Mouse (Mus musculus): Measurements from ENCODE around the gene Dnase2a.

DNA sequence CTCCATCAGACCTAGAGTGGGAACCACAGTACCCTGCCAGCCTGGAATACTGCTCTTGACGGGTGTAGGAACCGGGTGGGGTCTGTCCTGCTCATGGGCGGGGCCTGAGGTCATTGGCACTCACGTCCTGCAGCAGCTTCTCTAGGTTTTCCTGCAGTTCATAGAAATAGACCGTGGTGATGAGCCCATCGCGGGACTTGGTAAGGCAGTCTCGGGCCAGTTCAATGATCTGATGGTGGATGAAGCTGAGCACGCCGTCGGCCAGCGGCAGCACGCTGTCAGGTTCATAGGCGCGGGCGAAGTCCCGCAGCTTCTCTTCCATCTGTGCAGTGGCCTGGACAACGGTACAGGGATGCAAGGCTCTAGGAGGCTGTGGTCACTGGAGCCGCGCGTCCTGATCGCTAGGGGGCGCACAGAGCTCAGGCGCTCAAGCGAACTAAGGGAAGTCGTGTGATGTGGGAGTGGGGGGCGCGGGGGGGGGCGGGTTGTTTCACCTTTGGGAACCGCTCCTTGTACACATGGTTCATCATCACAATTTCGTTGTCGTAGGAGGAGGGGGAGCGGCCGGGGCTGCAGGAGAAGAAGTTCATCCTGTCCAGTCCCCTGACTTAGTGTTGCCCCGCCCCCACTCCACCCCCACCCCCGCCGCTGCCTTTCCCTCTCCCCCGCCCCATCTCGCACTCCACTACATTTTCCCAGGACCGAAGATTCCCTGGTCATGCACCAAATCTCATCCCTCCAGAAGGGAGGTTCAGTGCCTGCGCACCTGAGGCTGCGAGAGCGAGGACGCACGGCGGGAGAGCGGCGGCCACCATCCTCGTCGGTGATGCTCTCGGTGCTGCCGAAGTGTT, 20.3 kb downstream of the Dnase2a start:
- no peak for TF ChIP-seq EP300 (IDR thresholded peaks at IDR 0.05; ENCODE audit: low read depth)
- TF ChIP-seq CTCF (IDR thresholded peaks at IDR 0.05; ENCODE audit: low read depth): peak; percentile 92

Data from liver, embryonic 14.5 days (tissue).